Mouse (Mus musculus) CD4-positive, CD25-positive, alpha-beta regulatory T cell (primary cell): ENCODE measurements around the gene Spcs2. TPM values are rescaled to one million over a fixed set of nuclear protein-coding genes. Genes with fewer than 3 reads are reported as not detected.

Source experiments
- polyA plus RNA-seq: library from polyadenylated mRNA; unstranded; fragments of 100-300 nt; shearing (Covaris generic); gene quantifications from one replicate; pipeline ENCODE4 v1.2.1, GENCODE M21; 2017

The Spcs2 gene
- 453 TPM for polyA plus RNA-seq

DNA sequence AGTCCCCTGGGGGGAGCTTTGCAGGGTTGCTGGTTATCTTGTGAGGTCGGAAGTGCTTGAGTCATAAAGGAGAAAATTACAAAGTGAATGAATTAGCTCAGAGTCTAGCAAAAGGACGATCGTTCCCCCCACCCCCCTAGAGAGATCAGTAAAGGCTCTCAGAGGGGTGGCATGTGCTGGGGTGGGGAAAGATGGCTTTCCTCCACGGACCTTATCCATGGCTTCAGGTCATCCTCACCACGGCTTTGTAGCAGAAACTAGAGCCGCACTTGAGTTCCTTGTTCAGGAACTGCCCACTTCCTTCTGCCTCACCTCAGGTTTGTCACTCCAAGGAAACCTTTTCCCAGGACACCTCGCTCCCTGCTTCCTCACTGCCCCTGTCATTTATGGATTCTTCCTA is at the start of gene Spcs2:
Spcs2 (minus strand) TSS at position 101 of the 400 bp plus-strand sequence.

DNA sequence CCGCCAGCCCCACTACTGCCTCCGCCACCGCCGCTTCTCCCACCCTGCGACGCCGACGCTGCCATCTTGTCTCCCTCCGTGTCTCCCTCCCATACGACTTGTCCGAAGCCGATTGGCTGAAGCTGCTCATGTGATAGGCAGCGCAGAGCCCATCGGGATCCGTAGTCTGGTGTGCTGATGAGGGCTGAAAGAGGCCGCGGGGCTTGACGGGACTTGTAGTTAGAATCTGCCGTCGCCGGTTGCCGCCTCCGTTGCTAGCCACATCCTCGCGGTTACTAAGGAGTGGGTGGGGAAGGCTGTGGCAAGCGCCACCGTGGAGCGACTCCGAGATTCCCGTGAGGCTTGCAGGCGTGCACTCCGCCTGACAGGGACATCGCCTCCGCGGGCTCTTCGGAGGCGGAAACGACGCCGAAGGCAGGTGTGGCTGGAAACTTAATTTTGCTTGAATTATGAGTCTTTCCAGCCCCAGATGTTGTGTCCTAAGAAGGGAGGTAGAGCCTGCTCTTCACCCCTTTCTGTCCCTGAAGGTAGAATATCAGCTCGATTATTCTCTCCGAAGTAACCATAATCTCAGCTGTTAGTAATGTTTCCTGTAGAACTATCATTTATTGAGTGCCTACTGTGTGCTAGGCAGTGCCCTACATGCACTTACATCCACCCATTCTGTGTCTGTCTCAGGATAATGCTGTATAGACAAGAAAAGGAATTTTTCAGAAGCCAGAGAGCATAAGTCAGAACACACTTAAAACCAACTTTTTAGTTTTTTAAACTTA is 4.3 kb downstream of the Spcs2 start, which contains the start of gene Xrra1:
Xrra1 (plus strand) TSS at position 304 of the 773 bp plus-strand sequence.

DNA sequence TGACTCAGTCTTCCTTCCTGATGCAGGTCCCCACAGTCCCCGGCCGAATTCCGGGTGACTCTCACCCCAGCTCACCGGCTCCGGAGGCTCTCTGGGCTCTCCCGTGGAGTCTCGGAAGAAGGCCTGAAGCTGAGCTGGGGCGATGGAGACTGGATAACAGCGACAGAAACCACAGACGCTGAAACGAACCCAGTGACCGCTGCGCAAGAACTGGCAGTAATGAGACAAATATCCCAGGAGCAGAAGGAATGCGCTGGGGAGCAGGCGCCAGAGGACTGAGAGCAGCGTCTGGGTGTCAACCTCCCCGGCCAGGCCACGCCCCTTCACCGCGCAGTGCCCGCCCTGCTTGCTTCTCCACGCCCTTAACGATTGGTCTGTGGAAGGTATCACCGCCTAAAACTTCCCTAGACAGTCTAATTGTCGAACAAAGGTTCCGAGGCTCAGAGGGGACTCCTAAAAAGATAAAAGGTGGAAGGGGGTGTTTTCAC is 35.1 kb downstream of the Spcs2 start, which contains the start of gene Neu3:
Neu3 (minus strand) TSS at position 335 of the 488 bp plus-strand sequence.

Other genes starting within 250 kb of the Spcs2 start
- 1.7 TPM for gene Tpbgl, start 236.4 kb downstream of the Spcs2 start, polyA plus RNA-seq
- gene Slco2b1, start 152.1 kb downstream of the Spcs2 start, polyA plus RNA-seq: 0.34 TPM
- not detected for gene Olfr520, start 133.2 kb downstream of the Spcs2 start, polyA plus RNA-seq
- gene Olfr521, start 100.0 kb downstream of the Spcs2 start, polyA plus RNA-seq: not detected
- gene Neu3, start 35.0 kb downstream of the Spcs2 start, polyA plus RNA-seq: 19.9 TPM
- 0.17 TPM for gene Xrra1, start 4.3 kb downstream of the Spcs2 start, polyA plus RNA-seq
- gene Rnf169, start 117.0 kb upstream of the Spcs2 start, polyA plus RNA-seq: 11.7 TPM
- not detected for gene Chrdl2, start 142.7 kb upstream of the Spcs2 start, polyA plus RNA-seq